Mouse (Mus musculus): ENCODE measurements around the gene Irf5. TPM values are rescaled to one million over a fixed set of nuclear protein-coding genes. Genes with fewer than 3 reads are reported as not detected.

The Irf5 gene
- 136 and 178 TPM in 2 replicates for polyA plus RNA-seq (2012; rRNA removed)

DNA sequence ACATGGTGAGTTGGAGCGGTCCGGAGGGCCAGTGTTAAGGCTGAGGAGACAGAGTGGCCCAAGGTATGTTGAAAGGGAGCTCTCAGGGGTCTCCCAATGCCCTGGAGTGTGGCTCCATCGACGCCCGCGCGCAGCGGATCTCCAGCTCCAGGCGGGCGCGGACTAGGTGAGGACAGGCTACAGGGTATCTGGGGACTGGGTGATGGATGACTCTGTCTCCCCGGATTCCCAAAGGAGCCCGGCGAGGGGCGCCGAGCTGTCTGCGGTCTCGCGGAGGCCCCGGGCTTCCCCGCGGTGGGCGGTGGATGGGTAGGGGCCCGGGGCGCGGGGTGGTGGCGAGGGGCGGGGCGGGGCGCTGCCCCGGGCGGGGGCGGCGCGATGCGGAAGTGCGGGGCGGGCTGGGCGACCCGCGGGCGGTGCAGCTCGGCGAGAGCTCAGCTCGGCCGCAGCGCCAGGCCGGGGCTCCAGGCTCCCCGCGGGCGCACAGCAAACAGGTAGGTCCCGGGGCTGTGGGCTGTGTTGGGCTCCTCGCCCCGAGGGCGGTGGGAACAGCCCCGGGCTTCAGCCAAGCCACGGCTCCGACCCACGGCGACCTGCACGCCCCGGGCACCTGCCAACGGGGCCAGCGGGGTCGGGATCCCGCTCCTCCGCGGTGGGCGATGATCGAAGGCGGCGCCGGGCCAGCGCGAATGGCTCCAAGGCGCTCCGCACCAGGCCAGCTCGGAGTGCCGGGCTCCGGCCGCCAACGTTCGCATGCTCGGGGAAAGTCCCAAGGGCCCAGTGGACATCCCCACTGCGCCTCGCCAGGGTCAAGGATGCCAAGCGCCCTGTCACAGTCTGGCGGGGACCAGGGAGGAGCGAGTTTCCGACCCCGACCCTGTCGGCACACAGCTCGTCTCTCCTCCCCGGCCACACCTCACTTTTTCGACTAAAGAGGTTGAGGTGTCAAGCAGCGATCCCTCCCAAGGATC, at the start of gene Irf5:
TSS of gene Irf5 (plus strand) at position 345 of the 971 bp plus-strand sequence.
- peak within 1 kb of the TSS; percentile 95 for H3K27ac ChIP-seq (ENCODE audit: insufficient read depth, low read length)
- peaks cover 24% of the 10 kb centered on the region; the same call in 1 of the 2 replicates for H3K4me1 ChIP-seq (ENCODE audit: control insufficient read depth, insufficient read depth, insufficient read length)
- H3K27me3 ChIP-seq (ENCODE audit: control insufficient read depth, insufficient read depth, low read length), result no peaks in the 10 kb centered on the region; the same call in 1 of the 2 replicates
- peak within 1 kb of the TSS; percentile 69 for H3K4me3 ChIP-seq (ENCODE audit: extremely low read depth, insufficient read depth, insufficient read length)
- peaks cover 8% of the 10 kb centered on the region for H3K36me3 ChIP-seq (ENCODE audit: control insufficient read depth, insufficient read depth, low read length)
- TF ChIP-seq CTCF (IDR thresholded peaks at IDR 0.05; ENCODE audit: extremely low read depth, insufficient read depth, insufficient read length, insufficient replicate concordance) (no peak), POLR2A (IDR thresholded peaks at IDR 0.05; ENCODE audit: low read depth, low read length) (peak; percentile 83)
- peak in 1 of 2 experiments; percentile 70 for DNase-seq (ENCODE audit: low read depth in 1 of 2, low spot score in 2 of 2)
- 1% methylated on average over 85 of the region's 96 CpGs for WGBS

DNA sequence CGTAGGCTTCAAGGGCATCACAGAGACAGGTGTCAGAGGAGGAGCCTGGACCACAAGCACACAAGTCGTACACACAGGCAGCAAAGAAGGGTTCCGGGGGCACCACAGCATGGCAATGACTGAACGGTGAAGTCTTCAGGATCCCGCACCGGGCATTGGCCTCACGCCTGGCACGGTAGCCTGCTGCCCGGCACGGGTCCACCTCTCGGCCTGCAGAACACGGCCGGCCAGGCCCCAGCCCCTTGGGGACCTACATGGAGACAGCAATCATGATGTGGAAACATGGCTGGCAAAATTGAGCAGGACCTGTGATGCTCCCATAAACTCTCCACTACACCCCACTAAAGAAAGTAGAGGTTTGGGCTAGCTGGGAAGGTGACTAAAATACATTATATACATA, 43.7 kb upstream of the Irf5 start:
- WGBS, result 94% methylated on average over 13 of the region's 13 CpGs

DNA sequence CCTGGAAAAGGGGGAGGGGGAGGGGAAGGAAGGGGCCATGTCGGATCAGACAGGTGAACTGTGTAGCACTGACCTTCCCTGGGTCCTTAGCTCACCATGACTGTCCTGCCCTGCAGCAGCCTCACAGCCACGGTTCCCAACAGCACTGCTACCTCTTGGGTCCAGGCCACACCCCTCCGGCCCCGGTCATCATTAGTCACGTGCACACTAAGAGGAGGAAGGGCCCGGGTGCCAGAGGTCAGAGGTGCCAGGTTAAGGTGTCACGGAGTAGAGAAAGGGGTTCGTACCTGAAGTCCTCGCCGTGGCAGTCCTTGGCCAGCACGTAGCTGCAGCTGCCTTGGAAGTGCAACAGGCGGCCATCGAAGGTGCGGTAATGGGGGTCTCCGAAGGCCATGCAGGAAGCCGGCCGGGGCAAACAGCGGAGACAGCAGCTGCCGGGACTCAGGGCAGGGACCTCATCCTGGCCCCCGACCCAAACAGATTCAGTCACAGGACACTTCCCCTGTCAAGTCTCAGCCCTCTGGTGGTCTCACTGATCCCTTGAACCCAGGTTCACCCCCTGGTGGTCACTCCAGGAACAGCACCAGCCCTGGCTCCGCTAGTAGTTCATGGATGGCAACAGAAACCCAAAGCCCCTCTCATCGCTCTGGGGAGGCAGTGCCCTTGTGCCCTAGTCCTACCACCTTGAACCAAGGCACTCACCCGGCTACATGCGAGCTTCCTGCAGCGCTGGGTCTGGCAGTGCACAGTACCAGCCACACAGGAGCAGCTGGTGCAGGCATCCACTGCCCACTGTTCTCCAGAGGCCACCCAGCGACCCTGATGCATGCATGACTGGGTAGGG, 41.5 kb upstream of the Irf5 start:
- TF ChIP-seq CTCF (IDR thresholded peaks at IDR 0.05; ENCODE audit: extremely low read depth, insufficient read depth, insufficient read length, insufficient replicate concordance) (peak; percentile 85; the same call in 1 of the 2 replicates), POLR2A (IDR thresholded peaks at IDR 0.05; ENCODE audit: low read depth, low read length) (no peak)
- Histone ChIP-seq H3K36me3 (ENCODE audit: control insufficient read depth, insufficient read depth, low read length) (no peaks in the 10 kb centered on the region), H3K27me3 (ENCODE audit: control insufficient read depth, insufficient read depth, low read length) (no peaks in the 10 kb centered on the region), H3K4me3 (ENCODE audit: extremely low read depth, insufficient read depth, insufficient read length) (peak overlapping the region; percentile 51), H3K27ac (ENCODE audit: insufficient read depth, low read length) (no peak overlapping the region), H3K4me1 (ENCODE audit: control insufficient read depth, insufficient read depth, insufficient read length) (peaks cover 3% of the 10 kb centered on the region; the same call in 1 of the 2 replicates)
- WGBS, result 8% methylated on average over 26 of the region's 26 CpGs
- DNase-seq (ENCODE audit: low read depth in 1 of 2, low spot score in 2 of 2), result peak; percentile 18 to 61

More for the DNA sequence above, 43.7 kb upstream of the Irf5 start:
- DNase-seq (ENCODE audit: low read depth in 1 of 2, low spot score in 2 of 2), result no peak
- Histone ChIP-seq H3K4me1 (ENCODE audit: control insufficient read depth, insufficient read depth, insufficient read length) (peaks cover 3% of the 10 kb centered on the region; the same call in 1 of the 2 replicates), H3K36me3 (ENCODE audit: control insufficient read depth, insufficient read depth, low read length) (no peaks in the 10 kb centered on the region), H3K27ac (ENCODE audit: insufficient read depth, low read length) (no peak overlapping the region), H3K4me3 (ENCODE audit: extremely low read depth, insufficient read depth, insufficient read length) (no peak overlapping the region), H3K27me3 (ENCODE audit: control insufficient read depth, insufficient read depth, low read length) (no peaks in the 10 kb centered on the region)
- no peak for TF ChIP-seq CTCF (IDR thresholded peaks at IDR 0.05; ENCODE audit: extremely low read depth, insufficient read depth, insufficient read length, insufficient replicate concordance)
- TF ChIP-seq POLR2A (IDR thresholded peaks at IDR 0.05; ENCODE audit: low read depth, low read length), result no peak

DNA sequence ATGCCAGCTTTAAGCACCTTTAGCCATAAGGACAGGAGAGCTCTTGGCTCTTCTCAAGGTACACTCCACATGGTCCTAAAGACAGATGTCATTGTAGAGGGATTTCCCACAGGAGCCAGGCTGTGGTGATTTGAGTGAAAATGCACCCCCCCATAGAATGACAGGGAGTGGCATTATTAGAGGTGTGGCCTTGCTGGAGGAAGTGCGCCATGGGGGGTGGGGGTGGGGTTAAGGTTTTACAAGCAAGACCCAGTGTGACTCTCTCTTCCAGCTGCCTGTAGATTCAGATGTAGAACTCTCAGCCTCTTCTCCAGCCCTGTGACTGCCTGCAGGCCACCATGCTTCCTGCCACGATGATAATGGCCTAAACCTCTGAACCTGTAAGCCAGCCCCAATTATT, 40.5 kb upstream of the Irf5 start:
- no peaks in the 10 kb centered on the region for H3K27me3 ChIP-seq (ENCODE audit: control insufficient read depth, insufficient read depth, low read length)
- TF ChIP-seq POLR2A (IDR thresholded peaks at IDR 0.05; ENCODE audit: low read depth, low read length) (no peak), CTCF (IDR thresholded peaks at IDR 0.05; ENCODE audit: extremely low read depth, insufficient read depth, insufficient read length, insufficient replicate concordance) (no peak)
- 32% methylated on average over 2 of the region's 2 CpGs for WGBS
- H3K27ac ChIP-seq (ENCODE audit: insufficient read depth, low read length), result no peak overlapping the region
- H3K36me3 ChIP-seq (ENCODE audit: control insufficient read depth, insufficient read depth, low read length), result no peaks in the 10 kb centered on the region
- H3K4me1 ChIP-seq (ENCODE audit: control insufficient read depth, insufficient read depth, insufficient read length), result peaks cover 3% of the 10 kb centered on the region; the same call in 1 of the 2 replicates
- DNase-seq (ENCODE audit: low read depth in 1 of 2, low spot score in 2 of 2), result no peak
- no peak overlapping the region for H3K4me3 ChIP-seq (ENCODE audit: extremely low read depth, insufficient read depth, insufficient read length)

DNA sequence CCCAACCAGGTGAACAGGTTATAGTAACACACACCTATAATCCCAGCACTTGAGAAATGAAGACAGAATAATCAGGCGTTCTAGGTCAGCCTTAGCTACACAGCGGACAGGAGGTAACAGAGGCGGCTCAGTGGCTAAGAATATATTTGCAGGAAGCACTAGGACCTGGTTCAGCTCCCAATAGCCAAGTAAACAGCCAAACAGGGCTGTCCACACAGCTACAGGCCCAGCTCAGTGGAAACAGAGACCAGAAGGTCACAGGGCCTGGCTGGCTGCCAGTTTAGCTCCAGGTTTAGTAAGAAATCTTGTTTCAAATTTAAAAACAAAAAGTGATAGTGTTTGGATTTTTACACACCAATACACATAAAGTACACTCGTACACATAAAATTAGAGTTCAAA, 32.3 kb upstream of the Irf5 start:
- H3K27ac ChIP-seq (ENCODE audit: insufficient read depth, low read length), result no peak overlapping the region
- WGBS, result 90% methylated on average over 4 of the region's 4 CpGs
- no peaks in the 10 kb centered on the region for H3K36me3 ChIP-seq (ENCODE audit: control insufficient read depth, insufficient read depth, low read length)
- no peak overlapping the region for H3K4me3 ChIP-seq (ENCODE audit: extremely low read depth, insufficient read depth, insufficient read length)
- TF ChIP-seq CTCF (IDR thresholded peaks at IDR 0.05; ENCODE audit: extremely low read depth, insufficient read depth, insufficient read length, insufficient replicate concordance) (no peak), POLR2A (IDR thresholded peaks at IDR 0.05; ENCODE audit: low read depth, low read length) (no peak)
- no peak for DNase-seq (ENCODE audit: low read depth in 1 of 2, low spot score in 2 of 2)
- no peaks in the 10 kb centered on the region for H3K4me1 ChIP-seq (ENCODE audit: control insufficient read depth, insufficient read depth, insufficient read length)
- 0 out of 2 replicates have a peak, but pooled peaks cover 1% of the 10 kb centered on the region for H3K27me3 ChIP-seq (ENCODE audit: control insufficient read depth, insufficient read depth, low read length)

DNA sequence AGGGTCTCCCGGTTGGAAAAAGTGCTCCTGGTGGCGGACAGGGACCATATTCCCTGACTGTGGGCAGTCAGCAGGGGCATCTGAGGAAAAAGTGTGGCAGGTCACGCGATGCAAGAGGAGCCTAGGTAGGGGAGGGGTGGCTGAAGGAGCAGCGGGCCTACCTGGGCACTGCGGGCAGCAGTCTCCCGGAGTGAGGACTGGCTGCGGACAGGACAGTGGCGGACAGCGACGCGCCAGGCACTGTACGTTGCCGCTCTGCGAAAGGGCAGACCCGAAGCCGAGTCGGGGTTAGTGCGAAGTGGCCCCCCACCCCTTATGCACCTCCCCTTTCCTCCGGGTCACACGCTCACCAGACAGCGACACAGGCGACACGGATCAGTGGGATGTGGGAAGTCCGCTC, 30.2 kb upstream of the Irf5 start:
- H3K27me3 ChIP-seq (ENCODE audit: control insufficient read depth, insufficient read depth, low read length), result 0 out of 2 replicates have a peak, but pooled peaks cover 1% of the 10 kb centered on the region
- H3K36me3 ChIP-seq (ENCODE audit: control insufficient read depth, insufficient read depth, low read length), result no peaks in the 10 kb centered on the region
- no peak for DNase-seq (ENCODE audit: low read depth in 1 of 2, low spot score in 2 of 2)
- TF ChIP-seq POLR2A (IDR thresholded peaks at IDR 0.05; ENCODE audit: low read depth, low read length) (no peak), CTCF (IDR thresholded peaks at IDR 0.05; ENCODE audit: extremely low read depth, insufficient read depth, insufficient read length, insufficient replicate concordance) (no peak)
- H3K4me3 ChIP-seq (ENCODE audit: extremely low read depth, insufficient read depth, insufficient read length), result no peak overlapping the region
- H3K27ac ChIP-seq (ENCODE audit: insufficient read depth, low read length), result no peak overlapping the region
- 21% methylated on average over 25 of the region's 25 CpGs for WGBS
- H3K4me1 ChIP-seq (ENCODE audit: control insufficient read depth, insufficient read depth, insufficient read length), result no peaks in the 10 kb centered on the region

Measured in spleen, adult 2 months (tissue).